In the genomic region with DNA sequence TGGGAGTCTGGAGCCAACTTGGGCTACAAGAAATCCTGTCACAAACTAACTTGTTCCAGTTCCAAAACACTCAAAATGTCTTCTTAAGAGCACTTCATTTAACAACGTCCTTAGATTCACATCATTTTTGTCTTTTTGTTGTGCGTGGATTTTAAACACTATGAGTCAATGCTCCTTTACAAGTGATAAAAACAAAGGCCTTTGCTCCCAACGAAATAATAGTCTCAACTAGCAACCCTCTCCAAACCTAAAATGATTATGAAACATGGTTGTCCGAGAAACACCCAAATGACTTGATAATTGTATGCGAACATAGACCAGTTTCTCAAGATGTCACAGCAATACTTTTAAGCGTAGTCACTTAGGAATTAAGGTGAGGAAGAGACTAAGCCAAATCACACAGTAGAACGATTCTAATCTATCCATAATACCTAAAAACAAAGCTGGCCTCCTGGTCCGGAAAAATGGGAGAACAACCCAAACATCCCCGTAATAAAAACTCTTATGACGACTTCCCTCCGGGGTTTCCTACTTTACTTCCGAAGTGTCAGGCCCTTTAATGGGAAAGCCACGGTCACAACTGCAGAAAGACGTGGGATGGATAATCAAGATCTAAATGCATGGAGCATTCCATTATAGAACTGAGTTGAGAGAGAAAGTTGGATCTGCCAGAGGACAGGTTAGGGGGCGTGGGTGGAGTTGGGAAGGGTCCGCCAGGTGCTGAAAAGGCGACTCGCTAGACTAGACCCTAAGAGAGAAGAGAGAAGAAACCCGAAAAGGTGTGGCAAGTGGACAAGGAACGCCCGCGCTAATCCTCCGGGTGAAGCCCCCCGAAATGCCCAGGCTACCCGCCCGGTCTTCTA, we compare ENCODE assay signal across 8 mouse cellular contexts. TPM values are rescaled to one million over a fixed set of nuclear protein-coding genes. Genes with fewer than 3 reads are reported as not detected.
A peak's percentile ranks its signal among the peaks of the same experiment; 100 is the strongest.
DNase-seq lines count a peak whose midpoint lies in the region; ATAC-seq and TF ChIP-seq lines count a peak whose summit lies in the region.

No protein-coding gene starts in this region.

- H3K4me2 ChIP-seq in myocyte (ENCODE audit: low read depth): peak overlapping the region; percentile 79

- peak overlapping the region; percentile 94 for H3K27ac ChIP-seq in limb, embryonic 10.5 days

- 13% methylated on average over 26 of the region's 26 CpGs for WGBS in limb, embryonic 10.5 days

- peaks cover 50% of the 10 kb centered on the region for H3K4me1 ChIP-seq in E14TG2a.4 (replicated peaks; ENCODE audit: low read depth, low read length)
- H3K4me1 ChIP-seq in limb, embryonic 10.5 days: peaks cover 14% of the 10 kb centered on the region

- intact Hi-C loops in heart, postnatal 36 days (cut with DNase I): no loop called here

- H3K27me3 ChIP-seq in E14TG2a.4 (ENCODE audit: insufficient read depth, low read length) (no peaks in the 10 kb centered on the region), myocyte (ENCODE audit: control insufficient read depth, insufficient read depth, insufficient read length) (no peaks in the 10 kb centered on the region)
- no peaks in the 10 kb centered on the region for H3K27me3 ChIP-seq in limb, embryonic 10.5 days (ENCODE audit: low read depth, poor library complexity, severe bottlenecking)

- peaks cover 34% of the 10 kb centered on the region for H3K79me2 ChIP-seq in myocyte (ENCODE audit: control insufficient read depth, insufficient read depth)

- no peak for TF ChIP-seq CTCF in E14TG2a.4 (conservative IDR thresholded peaks at IDR 0.05; ENCODE audit: low read length)

- H3ac ChIP-seq in myocyte (ENCODE audit: control insufficient read depth, insufficient read length): peak overlapping the region; percentile 43

- peaks cover 5% of the 10 kb centered on the region; the same call in 1 of the 2 replicates for H3K9me3 ChIP-seq in E14TG2a.4 (ENCODE audit: low read length)
- no peaks in the 10 kb centered on the region for H3K9me3 ChIP-seq in limb, embryonic 10.5 days (replicated peaks)

- TF ChIP-seq POLR2A in myocyte (IDR thresholded peaks at IDR 0.05; ENCODE audit: insufficient read length, low read depth): no peak

- H3K36me3 ChIP-seq in E14TG2a.4 (ENCODE audit: insufficient read depth, low read length) (peaks cover 19% of the 10 kb centered on the region), myocyte (ENCODE audit: control insufficient read depth, insufficient read depth) (no peaks in the 10 kb centered on the region)
- peaks cover 3% of the 10 kb centered on the region; the same call in 1 of the 2 replicates for H3K36me3 ChIP-seq in limb, embryonic 10.5 days

- peak; percentile 32 for DNase-seq in heart, adult 8-10 months (ENCODE audit: low spot score)
- DNase-seq in heart, postnatal 36 days: no peak
- no peak for DNase-seq in limb, embryonic 10.5 days (ENCODE audit: low spot score)
- DNase-seq in frontal cortex, postnatal 14 days (ENCODE audit: low spot score in 2 of 2): no peak
- no peak for DNase-seq in cerebellum, adult 9-11 months

- H3K4me3 ChIP-seq in E14TG2a.4 (replicated peaks; ENCODE audit: low read length) (peak overlapping the region; percentile 99), myocyte (peak overlapping the region; percentile 75)
- peak overlapping the region; percentile 93 for H3K4me3 ChIP-seq in limb, embryonic 10.5 days

- ATAC-seq in erythroblast, adult 5-6 weeks (replicated peaks; ENCODE audit: low FRiP score, poor library complexity, severe bottlenecking): peak; percentile 5; the same call in 1 of the 2 replicates

TF ChIP-seq in myocyte, 11 proteins besides CTCF, POLR2A, EP300 and RAD21:
- no peak for TF ChIP-seq MAX (IDR thresholded peaks at IDR 0.05; ENCODE audit: low read depth)
- TF ChIP-seq MYOD1 (IDR thresholded peaks at IDR 0.05; ENCODE audit: control insufficient read depth in 1 of 3, insufficient read length in 2 of 3, low read depth in 2 of 3): no peak
- no peak for TF ChIP-seq POLR2AphosphoS2 (IDR thresholded peaks at IDR 0.05; ENCODE audit: insufficient read length, low read depth)
TF ChIP-seq in myocyte: peak in this region for 0.

RNA-seq across cellular contexts. Expression of gene Atxn3, which starts 0.7 kb away (rescaled TPM):
- total RNA-seq in heart, adult 8-10 months (2022): 1 to 10 TPM; 6.8 to 9.8 (median 9.2) TPM
- 10 to 100 TPM in 1 of 2 experiments, 1 to 10 TPM in 1; 9.1 to 10.7 TPM for total RNA-seq in heart, postnatal 36 days (2021)
- 11.0 and 14.4 TPM in 2 replicates for total RNA-seq in erythroblast, adult 5-6 weeks (2015; ENCODE audit: low replicate concordance)
- 28.5 and 29.1 TPM in 2 replicates for total RNA-seq in erythroblast, adult 5-6 weeks (2017; ENCODE audit: low replicate concordance)
- polyA plus RNA-seq in limb, embryonic 10.5 days (2016; fragmentation: Nextera tagmentation; extraction: Ambion mirVana): 8.3 and 8.8 TPM in 2 replicates
- polyA plus RNA-seq in myocyte (2012; fragmentation: generic; extraction: Trizol): 2.8 TPM

RNA-seq across cellular contexts. Expression of gene Cpsf2, which starts 18.5 kb away (rescaled TPM):
- 10 to 100 TPM; 10.9 to 13.2 (median 12.1) TPM for total RNA-seq in heart, adult 8-10 months (2022)
- 10 to 100 TPM; 11.7 to 12.5 TPM for total RNA-seq in heart, postnatal 36 days (2021)
- 9.0 and 12.1 TPM in 2 replicates for total RNA-seq in erythroblast, adult 5-6 weeks (2015; ENCODE audit: low replicate concordance)
- total RNA-seq in erythroblast, adult 5-6 weeks (2017; ENCODE audit: low replicate concordance): 15.7 and 25.2 TPM in 2 replicates
- polyA plus RNA-seq in limb, embryonic 10.5 days (2016; fragmentation: Nextera tagmentation; extraction: Ambion mirVana): 33.7 and 35.7 TPM in 2 replicates
- 11.0 TPM for polyA plus RNA-seq in myocyte (2012; fragmentation: generic; extraction: Trizol)

RNA-seq across cellular contexts. Expression of gene Trip11, which starts 44.2 kb away (rescaled TPM):
- total RNA-seq in heart, adult 8-10 months (2022): 10 to 100 TPM; 33.1 to 40.2 (median 37.6) TPM
- total RNA-seq in heart, postnatal 36 days (2021): 10 to 100 TPM; 33.6 to 35.3 TPM
- total RNA-seq in erythroblast, adult 5-6 weeks (2015; ENCODE audit: low replicate concordance): 7.3 and 11.3 TPM in 2 replicates
- 12.8 and 23.6 TPM in 2 replicates for total RNA-seq in erythroblast, adult 5-6 weeks (2017; ENCODE audit: low replicate concordance)
- 14.6 and 20.0 TPM in 2 replicates for polyA plus RNA-seq in limb, embryonic 10.5 days (2016; fragmentation: Nextera tagmentation; extraction: Ambion mirVana)
- polyA plus RNA-seq in myocyte (2012; fragmentation: generic; extraction: Trizol): 3.0 TPM
